Mouse (Mus musculus): Measurements from ENCODE around the gene Tgtp1. TPM values are rescaled to one million over a fixed set of nuclear protein-coding genes. Genes with fewer than 3 reads are reported as not detected.
A peak's percentile ranks its signal among the peaks of the same experiment; 100 is the strongest.
"Not testable (repeated sequence)": the region's sequence is repeated elsewhere in the genome, so short reads cannot be mapped to it uniquely, and the experiment has no call there.

Gene Tgtp1
- total and polyA plus RNA-seq, 3 experiments, result 0.07 to 0.21 TPM; not detected in 1

- H3K9ac ChIP-seq (ENCODE audit: insufficient read depth, low read depth); H3K36me3 ChIP-seq (replicated peaks in 1 of 2; ENCODE audit: control insufficient read depth in 1 of 2, insufficient read depth in 1 of 2, low read length in 1 of 2); H3K27ac ChIP-seq (ENCODE audit: insufficient read depth, low read depth); H3K79me2 ChIP-seq (replicated peaks; ENCODE audit: control insufficient read depth, extremely low read depth, insufficient read depth, poor library complexity, severe bottlenecking); H3K27me3 ChIP-seq (replicated peaks); dilution Hi-C loops (cut with MboI; ENCODE audit: extremely low pct_ligation_motif_present, extremely low pct_unique_long_range_greater_than_20kb, low sequenced_read_pairs); in situ Hi-C loops (cut with MboI; ENCODE audit: low pct_ligation_motif_present, low pct_unique_long_range_greater_than_20kb, low sequenced_read_pairs); DNase-seq (ENCODE audit: extremely low read depth); H3K4me3 ChIP-seq (replicated peaks in 1 of 3; ENCODE audit: low read depth in 2 of 3, low read length in 2 of 3, poor library complexity in 1 of 3); H3K4me1 ChIP-seq (ENCODE audit: control insufficient read depth in 1 of 2, insufficient read depth in 2 of 2); H3K9me3 ChIP-seq (replicated peaks; ENCODE audit: low read length); H3K4me2 ChIP-seq (ENCODE audit: insufficient read depth, low read depth, poor library complexity, severe bottlenecking): not testable (repeated sequence)
These were observed 2.0 kb downstream of the Tgtp1 start, which contains the start of gene Gm12185 for GRCm38 (mm10) chr11:48991740-48992520. Gene Gm12185 (minus strand): TSS chr11:48992226.

GRCm38 (mm10) chr11:48989981-48990380 lies 4.0 kb downstream of the Tgtp1 start:
- H3K4me3 ChIP-seq (replicated peaks in 1 of 3; ENCODE audit: low read depth in 2 of 3, low read length in 2 of 3, poor library complexity in 1 of 3); H3K9ac ChIP-seq (ENCODE audit: insufficient read depth, low read depth); H3K36me3 ChIP-seq (replicated peaks in 1 of 2; ENCODE audit: control insufficient read depth in 1 of 2, insufficient read depth in 1 of 2, low read length in 1 of 2); in situ Hi-C loops (cut with MboI; ENCODE audit: low pct_ligation_motif_present, low pct_unique_long_range_greater_than_20kb, low sequenced_read_pairs); H3K4me2 ChIP-seq (ENCODE audit: insufficient read depth, low read depth, poor library complexity, severe bottlenecking); H3K9me3 ChIP-seq (replicated peaks; ENCODE audit: low read length); H3K4me1 ChIP-seq (ENCODE audit: control insufficient read depth in 1 of 2, insufficient read depth in 2 of 2); H3K27me3 ChIP-seq (replicated peaks); H3K79me2 ChIP-seq (replicated peaks; ENCODE audit: control insufficient read depth, extremely low read depth, insufficient read depth, poor library complexity, severe bottlenecking); DNase-seq (ENCODE audit: extremely low read depth); H3K27ac ChIP-seq (ENCODE audit: insufficient read depth, low read depth); dilution Hi-C loops (cut with MboI; ENCODE audit: extremely low pct_ligation_motif_present, extremely low pct_unique_long_range_greater_than_20kb, low sequenced_read_pairs): not testable (repeated sequence)

GRCm38 (mm10) chr11:48988219-48988618 lies 5.8 kb downstream of the Tgtp1 start:
- peak; percentile 3 for DNase-seq (ENCODE audit: extremely low read depth)
- H3K9ac ChIP-seq (ENCODE audit: insufficient read depth, low read depth); in situ Hi-C loops (cut with MboI; ENCODE audit: low pct_ligation_motif_present, low pct_unique_long_range_greater_than_20kb, low sequenced_read_pairs); H3K27me3 ChIP-seq (replicated peaks); H3K27ac ChIP-seq (ENCODE audit: insufficient read depth, low read depth); H3K9me3 ChIP-seq (replicated peaks; ENCODE audit: low read length); H3K4me2 ChIP-seq (ENCODE audit: insufficient read depth, low read depth, poor library complexity, severe bottlenecking); dilution Hi-C loops (cut with MboI; ENCODE audit: extremely low pct_ligation_motif_present, extremely low pct_unique_long_range_greater_than_20kb, low sequenced_read_pairs); H3K4me1 ChIP-seq (ENCODE audit: control insufficient read depth in 1 of 2, insufficient read depth in 2 of 2); H3K4me3 ChIP-seq (replicated peaks in 1 of 3; ENCODE audit: low read depth in 2 of 3, low read length in 2 of 3, poor library complexity in 1 of 3); H3K36me3 ChIP-seq (replicated peaks in 1 of 2; ENCODE audit: control insufficient read depth in 1 of 2, insufficient read depth in 1 of 2, low read length in 1 of 2); H3K79me2 ChIP-seq (replicated peaks; ENCODE audit: control insufficient read depth, extremely low read depth, insufficient read depth, poor library complexity, severe bottlenecking): not testable (repeated sequence)

- H3K79me2 ChIP-seq (replicated peaks; ENCODE audit: control insufficient read depth, extremely low read depth, insufficient read depth, poor library complexity, severe bottlenecking); H3K36me3 ChIP-seq (replicated peaks in 1 of 2; ENCODE audit: control insufficient read depth in 1 of 2, insufficient read depth in 1 of 2, low read length in 1 of 2); dilution Hi-C loops (cut with MboI; ENCODE audit: extremely low pct_ligation_motif_present, extremely low pct_unique_long_range_greater_than_20kb, low sequenced_read_pairs); H3K4me2 ChIP-seq (ENCODE audit: insufficient read depth, low read depth, poor library complexity, severe bottlenecking); H3K4me3 ChIP-seq (replicated peaks in 1 of 3; ENCODE audit: low read depth in 2 of 3, low read length in 2 of 3, poor library complexity in 1 of 3); H3K27ac ChIP-seq (ENCODE audit: insufficient read depth, low read depth); H3K27me3 ChIP-seq (replicated peaks); H3K9ac ChIP-seq (ENCODE audit: insufficient read depth, low read depth); in situ Hi-C loops (cut with MboI; ENCODE audit: low pct_ligation_motif_present, low pct_unique_long_range_greater_than_20kb, low sequenced_read_pairs); H3K4me1 ChIP-seq (ENCODE audit: control insufficient read depth in 1 of 2, insufficient read depth in 2 of 2); DNase-seq (ENCODE audit: extremely low read depth); H3K9me3 ChIP-seq (replicated peaks; ENCODE audit: low read length): not testable (repeated sequence)
These were observed 11.1 kb downstream of the Tgtp1 start for GRCm38 (mm10) chr11:48982848-48983247.

GRCm38 (mm10) chr11:48980052-48980451 lies 13.9 kb downstream of the Tgtp1 start:
- dilution Hi-C loops (cut with MboI; ENCODE audit: extremely low pct_ligation_motif_present, extremely low pct_unique_long_range_greater_than_20kb, low sequenced_read_pairs); H3K36me3 ChIP-seq (replicated peaks in 1 of 2; ENCODE audit: control insufficient read depth in 1 of 2, insufficient read depth in 1 of 2, low read length in 1 of 2); in situ Hi-C loops (cut with MboI; ENCODE audit: low pct_ligation_motif_present, low pct_unique_long_range_greater_than_20kb, low sequenced_read_pairs); H3K9me3 ChIP-seq (replicated peaks; ENCODE audit: low read length); DNase-seq (ENCODE audit: extremely low read depth); H3K4me2 ChIP-seq (ENCODE audit: insufficient read depth, low read depth, poor library complexity, severe bottlenecking); H3K79me2 ChIP-seq (replicated peaks; ENCODE audit: control insufficient read depth, extremely low read depth, insufficient read depth, poor library complexity, severe bottlenecking); H3K27ac ChIP-seq (ENCODE audit: insufficient read depth, low read depth); H3K27me3 ChIP-seq (replicated peaks); H3K4me1 ChIP-seq (ENCODE audit: control insufficient read depth in 1 of 2, insufficient read depth in 2 of 2); H3K9ac ChIP-seq (ENCODE audit: insufficient read depth, low read depth); H3K4me3 ChIP-seq (replicated peaks in 1 of 3; ENCODE audit: low read depth in 2 of 3, low read length in 2 of 3, poor library complexity in 1 of 3): not testable (repeated sequence)

GRCm38 (mm10) chr11:48979251-48979650 lies 14.7 kb downstream of the Tgtp1 start, which contains the start of gene 9930111J21Rik1:
Gene 9930111J21Rik1 (minus strand): TSS chr11:48979398.
- H3K36me3 ChIP-seq (replicated peaks in 1 of 2; ENCODE audit: control insufficient read depth in 1 of 2, insufficient read depth in 1 of 2, low read length in 1 of 2); H3K4me3 ChIP-seq (replicated peaks in 1 of 3; ENCODE audit: low read depth in 2 of 3, low read length in 2 of 3, poor library complexity in 1 of 3); H3K9me3 ChIP-seq (replicated peaks; ENCODE audit: low read length); dilution Hi-C loops (cut with MboI; ENCODE audit: extremely low pct_ligation_motif_present, extremely low pct_unique_long_range_greater_than_20kb, low sequenced_read_pairs); in situ Hi-C loops (cut with MboI; ENCODE audit: low pct_ligation_motif_present, low pct_unique_long_range_greater_than_20kb, low sequenced_read_pairs); DNase-seq (ENCODE audit: extremely low read depth); H3K27me3 ChIP-seq (replicated peaks); H3K4me1 ChIP-seq (ENCODE audit: control insufficient read depth in 1 of 2, insufficient read depth in 2 of 2); H3K79me2 ChIP-seq (replicated peaks; ENCODE audit: control insufficient read depth, extremely low read depth, insufficient read depth, poor library complexity, severe bottlenecking): not testable (repeated sequence)
- Histone ChIP-seq H3K4me2 (ENCODE audit: insufficient read depth, low read depth, poor library complexity, severe bottlenecking) (peak within 1 kb of the TSS; percentile 16; the same call in 1 of the 2 replicates), H3K27ac (ENCODE audit: insufficient read depth, low read depth) (peak within 1 kb of the TSS; percentile 67), H3K9ac (ENCODE audit: insufficient read depth, low read depth) (peak within 1 kb of the TSS; percentile 50; the same call in 1 of the 2 replicates)
